Mouse (Mus musculus) stomach, embryonic 15.5 days (tissue): ENCODE measurements at regions not wholly inside any gene's neighbourhood (a gene's known extent, or its start where the extent isn't known, plus 50 kb on each side); places are given as distances from the start of the nearest gene placed in this dataset.

ENCODE experiments used
- ATAC-seq: fragments of 200-750 bp; cut with Nextera tagmentation; 2 replicates; pipeline ENCODE4 v1.8.0; 2017; ENCODE audit warnings: low read depth, moderate number of reproducible peaks, moderate TSS enrichment; ENCODE audit not compliant: insufficient read depth, low FRiP score
- H3K27ac ChIP-seq: fragments of 300-500 bp; sonication (generic); 2 replicates; pipeline ENCODE4 v1.5.1; 2015; ENCODE audit warnings: mild to moderate bottlenecking, inconsistent platforms
- H3K27me3 ChIP-seq: fragments of 300-500 bp; sonication (generic); replicated peaks from 2 replicates; pipeline ENCODE4 v1.6.1; 2015; ENCODE audit warnings: inconsistent platforms
- H3K36me3 ChIP-seq: fragments of 300-500 bp; sonication (generic); 2 replicates; pipeline ENCODE4 v1.6.1; 2015; ENCODE audit warnings: inconsistent platforms
- H3K4me1 ChIP-seq: fragments of 300-500 bp; sonication (generic); 2 replicates; pipeline ENCODE4 v1.6.1; 2015; ENCODE audit warnings: inconsistent platforms
- H3K4me2 ChIP-seq: fragments of 300-500 bp; sonication (generic); 2 replicates; pipeline ENCODE4 v1.6.1; 2015; ENCODE audit warnings: mild to moderate bottlenecking, inconsistent platforms
- H3K4me3 ChIP-seq: fragments of 300-500 bp; sonication (generic); replicated peaks from 2 replicates; pipeline ENCODE4 v1.5.1; 2015; ENCODE audit warnings: inconsistent platforms
- H3K9ac ChIP-seq: fragments of 300-500 bp; sonication (generic); 2 replicates; pipeline ENCODE4 v1.6.1; 2015; ENCODE audit warnings: inconsistent platforms
- H3K9me3 ChIP-seq: fragments of 300-500 bp; sonication (generic); 2 replicates; pipeline ENCODE4 v1.6.1; 2016; ENCODE audit warnings: inconsistent platforms
- WGBS: fragments of 180-500 bp; shearing (Covaris S2); methylation state at CpG from one replicate; pipeline ENCODE4 v1.1.7; 2015; 5-methylcytosine and 5-hydroxymethylcytosine counted together

- Histone ChIP-seq H3K9ac (no peak overlapping the region), H3K4me2 (no peak overlapping the region), H3K27ac (no peak overlapping the region), H3K9me3 (no peaks in the 10 kb centered on the region), H3K27me3 (no peaks in the 10 kb centered on the region), H3K4me3 (no peak overlapping the region), H3K4me1 (no peaks in the 10 kb centered on the region), H3K36me3 (no peaks in the 10 kb centered on the region)
- no peak for ATAC-seq
- 84% methylated on average over 1 of the region's 1 CpGs for WGBS
Observed at GRCm38 (mm10) chr17:42188531-42188930, 127.2 kb upstream of the Ptchd4 start.

GRCm38 (mm10) chr17:42190206-42190902 is 125.4 kb upstream of the Ptchd4 start:
- no peaks in the 10 kb centered on the region for H3K4me1 ChIP-seq
- no peaks in the 10 kb centered on the region for H3K9me3 ChIP-seq
- H3K4me2 ChIP-seq: no peak overlapping the region
- no peaks in the 10 kb centered on the region for H3K36me3 ChIP-seq
- H3K27ac ChIP-seq: no peak overlapping the region
- no peak overlapping the region for H3K9ac ChIP-seq
- no peak overlapping the region for H3K4me3 ChIP-seq
- H3K27me3 ChIP-seq: no peaks in the 10 kb centered on the region
- 80% methylated on average over 8 of the region's 8 CpGs for WGBS
- ATAC-seq: no peak
